ENCODE assay signal across 7 mouse cellular contexts in the genomic region with DNA sequence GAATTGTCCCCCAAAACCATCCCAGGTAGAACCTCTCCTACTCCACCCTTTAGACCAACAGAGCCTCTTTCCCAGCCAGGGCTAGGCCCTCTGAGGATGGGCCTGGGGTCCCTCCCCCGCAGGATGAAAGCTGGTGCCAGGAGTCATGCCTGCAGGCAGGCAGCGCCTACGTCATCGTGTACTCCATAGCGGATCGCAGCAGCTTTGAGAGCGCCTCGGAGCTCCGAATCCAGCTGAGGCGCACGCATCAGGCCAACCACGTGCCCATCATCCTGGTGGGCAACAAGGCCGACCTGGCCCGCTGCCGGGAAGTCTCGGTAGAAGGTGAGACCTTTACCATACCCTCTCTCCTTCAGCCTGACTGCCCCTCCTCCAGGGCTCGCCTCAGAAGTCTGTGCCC. TPM values are rescaled to one million over a fixed set of nuclear protein-coding genes. Genes with fewer than 3 reads are reported as not detected.
DNase-seq lines count a peak whose midpoint lies in the region; ATAC-seq and TF ChIP-seq lines count a peak whose summit lies in the region.

No protein-coding gene starts in this region.

- H3K4me2 ChIP-seq in kidney, postnatal 0 days (ENCODE audit: low read length): peak overlapping the region; percentile 18; the same call in 1 of the 2 replicates
- peak overlapping the region; percentile 7; the same call in 1 of the 2 replicates for H3K4me2 ChIP-seq in embryonic facial prominence, embryonic 12.5 days (replicated peaks)
- H3K4me2 ChIP-seq in midbrain, embryonic 16.5 days (ENCODE audit: low read length): peak overlapping the region; percentile 36

- 34% methylated on average over 17 of the region's 17 CpGs for WGBS in kidney, postnatal 0 days
- WGBS in embryonic facial prominence, embryonic 12.5 days: 37% methylated on average over 17 of the region's 17 CpGs
- WGBS in midbrain, embryonic 16.5 days: 34% methylated on average over 17 of the region's 17 CpGs
- 25% methylated on average over 17 of the region's 17 CpGs for WGBS in cerebellum, adult 2 months

- H3K36me3 ChIP-seq in kidney, postnatal 0 days (ENCODE audit: insufficient read depth, low read length): peaks cover 12% of the 10 kb centered on the region; the same call in 1 of the 2 replicates
- no peaks in the 10 kb centered on the region for H3K36me3 ChIP-seq in embryonic facial prominence, embryonic 12.5 days
- H3K36me3 ChIP-seq in midbrain, embryonic 16.5 days (ENCODE audit: control insufficient read depth, insufficient read depth, low read length): no peaks in the 10 kb centered on the region

- TF ChIP-seq CTCF in kidney, postnatal 0 days (IDR thresholded peaks at IDR 0.05; ENCODE audit: low read depth): no peak
- TF ChIP-seq CTCF in cerebellum, adult 2 months (IDR thresholded peaks at IDR 0.05; ENCODE audit: borderline replicate concordance, insufficient read depth, low read depth, low read length): no peak

- no peak for TF ChIP-seq POLR2A in cerebellum, adult 2 months (IDR thresholded peaks at IDR 0.05; ENCODE audit: borderline replicate concordance, insufficient read depth, low read length)

- H3K27ac ChIP-seq in kidney, postnatal 0 days: peak overlapping the region; percentile 62
- H3K27ac ChIP-seq in embryonic facial prominence, embryonic 12.5 days: no peak overlapping the region
- no peak overlapping the region for H3K27ac ChIP-seq in midbrain, embryonic 16.5 days (ENCODE audit: low read length)
- H3K27ac ChIP-seq in cerebellum, adult 2 months (ENCODE audit: insufficient read depth, low read length): no peak overlapping the region

- H3K4me3 ChIP-seq in kidney, postnatal 0 days (replicated peaks; ENCODE audit: low read depth, low read length): no peak overlapping the region
- no peak overlapping the region for H3K4me3 ChIP-seq in embryonic facial prominence, embryonic 12.5 days
- no peak overlapping the region for H3K4me3 ChIP-seq in midbrain, embryonic 16.5 days (ENCODE audit: low read depth, low read length)
- no peak overlapping the region for H3K4me3 ChIP-seq in cerebellum, adult 2 months (replicated peaks; ENCODE audit: insufficient read depth, low read depth, low read length)

- no peaks in the 10 kb centered on the region for H3K9me3 ChIP-seq in kidney, postnatal 0 days (replicated peaks; ENCODE audit: low read length)
- no peaks in the 10 kb centered on the region for H3K9me3 ChIP-seq in embryonic facial prominence, embryonic 12.5 days
- no peaks in the 10 kb centered on the region for H3K9me3 ChIP-seq in midbrain, embryonic 16.5 days (replicated peaks; ENCODE audit: control insufficient read depth, low read length, poor library complexity, severe bottlenecking)

- H3K4me1 ChIP-seq in kidney, postnatal 0 days (replicated peaks; ENCODE audit: insufficient read depth, low read length): peaks cover 36% of the 10 kb centered on the region
- H3K4me1 ChIP-seq in embryonic facial prominence, embryonic 12.5 days: no peaks in the 10 kb centered on the region
- 0 out of 2 replicates have a peak, but pooled peaks cover 2% of the 10 kb centered on the region for H3K4me1 ChIP-seq in midbrain, embryonic 16.5 days (ENCODE audit: control insufficient read depth, insufficient read depth, low read length)
- no peaks in the 10 kb centered on the region for H3K4me1 ChIP-seq in cerebellum, adult 2 months (ENCODE audit: control insufficient read depth, insufficient read depth, low read length)

- H3K9ac ChIP-seq in kidney, postnatal 0 days (ENCODE audit: low read depth, low read length): no peak overlapping the region
- H3K9ac ChIP-seq in embryonic facial prominence, embryonic 12.5 days: no peak overlapping the region
- peak overlapping the region; percentile 23; the same call in 1 of the 2 replicates for H3K9ac ChIP-seq in midbrain, embryonic 16.5 days (ENCODE audit: low read depth, low read length)

- no peaks in the 10 kb centered on the region for H3K27me3 ChIP-seq in kidney, postnatal 0 days (ENCODE audit: insufficient read depth, low read length)
- peaks cover 17% of the 10 kb centered on the region for H3K27me3 ChIP-seq in embryonic facial prominence, embryonic 12.5 days
- peaks cover 5% of the 10 kb centered on the region for H3K27me3 ChIP-seq in midbrain, embryonic 16.5 days (ENCODE audit: control insufficient read depth, insufficient read depth, low read depth, low read length)
- no peaks in the 10 kb centered on the region for H3K27me3 ChIP-seq in cerebellum, adult 2 months (ENCODE audit: control insufficient read depth, insufficient read depth, low read length)

- DNase-seq in kidney, postnatal 0 days (ENCODE audit: low spot score): no peak
- DNase-seq in kidney, postnatal 36 days: no peak
- no peak for DNase-seq in spleen, postnatal 36 days (ENCODE audit: low spot score in 2 of 2)
- DNase-seq in cerebellum, adult 2 months: no peak

- ATAC-seq in kidney, postnatal 0 days (replicated peaks; ENCODE audit: low FRiP score, low read depth): no peak
- no peak for ATAC-seq in embryonic facial prominence, embryonic 12.5 days (ENCODE audit: insufficient number of reproducible peaks, insufficient read depth, low FRiP score, low TSS enrichment)
- 0 out of 2 replicates have a peak, but pooled peaks have one; percentile 24 for ATAC-seq in granulocyte monocyte progenitor cell, adult 5-6 weeks (replicated peaks; ENCODE audit: poor library complexity, severe bottlenecking)
- no peak for ATAC-seq in midbrain, embryonic 16.5 days

RNA-seq across cellular contexts. Expression of gene Rem1, which starts 6.6 kb away (rescaled TPM):
- polyA plus RNA-seq in kidney, postnatal 0 days (2015; fragmentation: Nextera tagmentation; extraction: Ambion mirVana): 48.3 and 55.1 TPM in 2 replicates
- 1.1 and 1.6 TPM in 2 replicates for polyA plus RNA-seq in embryonic facial prominence, embryonic 12.5 days (2016; fragmentation: Nextera tagmentation; extraction: Ambion mirVana)
- total RNA-seq in granulocyte monocyte progenitor cell, adult 5-6 weeks (2014; fragmentation: Nextera tagmentation): 0.45 TPM in 1 of 2 replicates, not detected in the other
- not detected in 2 replicates for total RNA-seq in granulocyte monocyte progenitor cell, adult 5-6 weeks (2017)
- 0.45 and 0.89 TPM in 2 replicates for polyA plus RNA-seq in midbrain, embryonic 16.5 days (2015; fragmentation: Nextera tagmentation; extraction: Ambion mirVana)
- 0.76 and 0.90 TPM in 2 replicates for polyA plus RNA-seq in cerebellum, adult 2 months (2012; rRNA removed)

RNA-seq across cellular contexts. Expression of gene Defb25, which starts 10.5 kb away (rescaled TPM):
- polyA plus RNA-seq in kidney, postnatal 0 days (2015; fragmentation: Nextera tagmentation; extraction: Ambion mirVana): 26.4 and 39.6 TPM in 2 replicates
- not detected in 2 replicates for polyA plus RNA-seq in embryonic facial prominence, embryonic 12.5 days (2016; fragmentation: Nextera tagmentation; extraction: Ambion mirVana)
- not detected in 2 replicates for total RNA-seq in granulocyte monocyte progenitor cell, adult 5-6 weeks (2014; fragmentation: Nextera tagmentation)
- not detected in 2 replicates for total RNA-seq in granulocyte monocyte progenitor cell, adult 5-6 weeks (2017)
- polyA plus RNA-seq in midbrain, embryonic 16.5 days (2015; fragmentation: Nextera tagmentation; extraction: Ambion mirVana): not detected in 2 replicates
- polyA plus RNA-seq in cerebellum, adult 2 months (2012; rRNA removed): not detected in 2 replicates

RNA-seq across cellular contexts. Expression of gene Defb36, which starts 29.2 kb away (rescaled TPM):
- 2.1 and 3.6 TPM in 2 replicates for polyA plus RNA-seq in kidney, postnatal 0 days (2015; fragmentation: Nextera tagmentation; extraction: Ambion mirVana)
- polyA plus RNA-seq in embryonic facial prominence, embryonic 12.5 days (2016; fragmentation: Nextera tagmentation; extraction: Ambion mirVana): not detected in 2 replicates
- total RNA-seq in granulocyte monocyte progenitor cell, adult 5-6 weeks (2014; fragmentation: Nextera tagmentation): not detected in 2 replicates
- total RNA-seq in granulocyte monocyte progenitor cell, adult 5-6 weeks (2017): not detected in 2 replicates
- not detected in 2 replicates for polyA plus RNA-seq in midbrain, embryonic 16.5 days (2015; fragmentation: Nextera tagmentation; extraction: Ambion mirVana)
- polyA plus RNA-seq in cerebellum, adult 2 months (2012; rRNA removed): not detected in 2 replicates

RNA-seq across cellular contexts. Expression of gene Defb45, which starts 34.1 kb away (rescaled TPM):
- polyA plus RNA-seq in kidney, postnatal 0 days (2015; fragmentation: Nextera tagmentation; extraction: Ambion mirVana): not detected in 2 replicates
- not detected in 2 replicates for polyA plus RNA-seq in embryonic facial prominence, embryonic 12.5 days (2016; fragmentation: Nextera tagmentation; extraction: Ambion mirVana)
- total RNA-seq in granulocyte monocyte progenitor cell, adult 5-6 weeks (2014; fragmentation: Nextera tagmentation): not detected in 2 replicates
- not detected in 2 replicates for total RNA-seq in granulocyte monocyte progenitor cell, adult 5-6 weeks (2017)
- polyA plus RNA-seq in midbrain, embryonic 16.5 days (2015; fragmentation: Nextera tagmentation; extraction: Ambion mirVana): not detected in 2 replicates
- polyA plus RNA-seq in cerebellum, adult 2 months (2012; rRNA removed): not detected in 2 replicates

RNA-seq across cellular contexts. Expression of gene H13, which starts 35.9 kb away (rescaled TPM):
- 160 and 162 TPM in 2 replicates for polyA plus RNA-seq in kidney, postnatal 0 days (2015; fragmentation: Nextera tagmentation; extraction: Ambion mirVana)
- 129 and 131 TPM in 2 replicates for polyA plus RNA-seq in embryonic facial prominence, embryonic 12.5 days (2016; fragmentation: Nextera tagmentation; extraction: Ambion mirVana)
- total RNA-seq in granulocyte monocyte progenitor cell, adult 5-6 weeks (2014; fragmentation: Nextera tagmentation): 180 and 213 TPM in 2 replicates
- 150 and 235 TPM in 2 replicates for total RNA-seq in granulocyte monocyte progenitor cell, adult 5-6 weeks (2017)
- polyA plus RNA-seq in midbrain, embryonic 16.5 days (2015; fragmentation: Nextera tagmentation; extraction: Ambion mirVana): 181 and 187 TPM in 2 replicates
- 80.5 and 83.5 TPM in 2 replicates for polyA plus RNA-seq in cerebellum, adult 2 months (2012; rRNA removed)

Comparison
In these comparisons a context has a peak if more than half of its experiments do, and no peak if none do; other contexts are left out.
1. RNA of gene Rem1, which starts 6.6 kb away (polyA plus RNA-seq): 48.3 to 55.1 TPM in kidney, postnatal 0 days; 1.1 to 1.6 TPM in embryonic facial prominence, embryonic 12.5 days, 0.76 to 0.90 TPM in cerebellum, adult 2 months and 0.45 to 0.89 TPM in midbrain, embryonic 16.5 days; every median in the first group is over 10 times any median in the second.
2. RNA of gene Defb25, which starts 10.5 kb away (polyA plus RNA-seq): 26.4 to 39.6 TPM in kidney, postnatal 0 days; not detected in midbrain, embryonic 16.5 days, not detected in embryonic facial prominence, embryonic 12.5 days and not detected in cerebellum, adult 2 months; every median in the first group is over 10 times any median in the second.
3. Peak in every context shown above with its lines, with median percentiles within 50 percentile points of each other: H3K4me2 ChIP-seq.